Mouse (Mus musculus) heart, embryonic 14.5 days (tissue): Measurements from ENCODE around the gene Zfp444. TPM values are rescaled to one million over a fixed set of nuclear protein-coding genes. Genes with fewer than 3 reads are reported as not detected.

Source experiments
- ATAC-seq: fragments of 200-750 bp; cut with Nextera tagmentation; 2 replicates; pipeline ENCODE4 v1.8.0; 2017; ENCODE audit warnings: low read depth, moderate TSS enrichment; ENCODE audit not compliant: insufficient number of reproducible peaks, insufficient read depth, low FRiP score
- H3K27ac ChIP-seq, 2 experiments: fragments of 200-500 bp in 1 of 2; fragments of 300-500 bp in 1 of 2; sonication (generic) in 1 of 2; replicated peaks in 1 of 2; 2 replicates each; pipeline ENCODE4 v1.5.1; 2012 to 2014; ENCODE audit warnings: low read depth in 2 of 2, low read length in 2 of 2, control low read depth in 1 of 2, mild to moderate bottlenecking in 1 of 2, mixed read lengths in 1 of 2; ENCODE audit not compliant: control insufficient read depth in 1 of 2, insufficient read depth in 1 of 2
- H3K27me3 ChIP-seq: fragments of 300-500 bp; sonication (generic); 2 replicates; pipeline ENCODE4 v1.6.1; 2014; ENCODE audit warnings: mild to moderate bottlenecking, low read length, control low read depth; ENCODE audit not compliant: control insufficient read depth, insufficient read depth
- H3K36me3 ChIP-seq: fragments of 300-500 bp; sonication (generic); 2 replicates; pipeline ENCODE4 v1.6.1; 2014; ENCODE audit warnings: mild to moderate bottlenecking, control low read depth, low read length, mixed read lengths; ENCODE audit not compliant: control insufficient read depth, insufficient read depth
- H3K4me1 ChIP-seq, 2 experiments: fragments of 200-500 bp in 1 of 2; fragments of 300-500 bp in 1 of 2; sonication (generic) in 1 of 2; 2 replicates each; pipeline ENCODE4 v1.6.1; 2012 to 2014; ENCODE audit warnings: low read length in 2 of 2, control low read depth in 1 of 2, mixed read lengths in 1 of 2; ENCODE audit not compliant: control insufficient read depth in 2 of 2, insufficient read depth in 2 of 2
- H3K4me2 ChIP-seq: fragments of 300-500 bp; sonication (generic); 2 replicates; pipeline ENCODE4 v1.6.1; 2014; ENCODE audit warnings: mild to moderate bottlenecking, low read length
- H3K4me3 ChIP-seq, 2 experiments: fragments of 200-500 bp in 1 of 2; fragments of 300-500 bp in 1 of 2; sonication (generic) in 1 of 2; 2 replicates each; pipeline ENCODE4 v1.5.1; 2012 to 2014; ENCODE audit warnings: low read length in 2 of 2, mild to moderate bottlenecking in 2 of 2, control low read depth in 1 of 2, low read depth in 1 of 2, moderate library complexity in 1 of 2; ENCODE audit not compliant: control insufficient read depth in 1 of 2, insufficient read depth in 1 of 2
- H3K9ac ChIP-seq: fragments of 300-500 bp; sonication (generic); 2 replicates; pipeline ENCODE4 v1.6.1; 2014; ENCODE audit warnings: mild to moderate bottlenecking, low read length
- H3K9me3 ChIP-seq: fragments of 300-500 bp; sonication (generic); 2 replicates; pipeline ENCODE4 v1.6.1; 2016; ENCODE audit warnings: low read length, control low read depth; ENCODE audit not compliant: control insufficient read depth
- WGBS: fragments of 180-500 bp; shearing (Covaris S2); extraction: QIAGEN DNeasy Blood & Tissue Kit; methylation state at CpG from one replicate; pipeline ENCODE4 v1.1.7; 2014; 5-methylcytosine and 5-hydroxymethylcytosine counted together
- polyA plus RNA-seq: library from polyadenylated mRNA; unstranded; fragments of >200 nt; fragmentation: Nextera tagmentation; extraction: Ambion mirVana; gene quantifications from 2 replicates; pipeline ENCODE4 v1.2.1, GENCODE M21; 2014

Zfp444 gene
- polyA plus RNA-seq = 29.3 and 31.4 TPM in 2 replicates

- peaks cover 7% of the 10 kb centered on the region for H3K36me3 ChIP-seq
- peak; percentile 97 for ATAC-seq
- no peaks in the 10 kb centered on the region for H3K9me3 ChIP-seq
- H3K27ac ChIP-seq = peak within 1 kb of the TSS; percentile 63 to 82
- H3K4me2 ChIP-seq = peak within 1 kb of the TSS; percentile 99
- H3K9ac ChIP-seq = peak within 1 kb of the TSS; percentile 87
- H3K4me3 ChIP-seq = peak within 1 kb of the TSS; percentile 71 to 73
- no peaks in the 10 kb centered on the region for H3K27me3 ChIP-seq
- whole genome bisulfite sequencing = 1% methylated on average over 37 of the region's 37 CpGs
- H3K4me1 ChIP-seq = peaks cover 4 to 19% of the 10 kb centered on the region in 2 experiments
These were observed at the start of gene Zfp444 for GRCm38 (mm10) chr7:6172006-6172649. Gene Zfp444, plus strand, starts transcription at chr7:6172226.

- Histone ChIP-seq H3K4me1 (peaks cover 0 to 4% of the 10 kb centered on the region in 2 experiments; a peak in 2 of 4 replicates), H3K9me3 (peaks cover 5% of the 10 kb centered on the region; the same call in 1 of the 2 replicates), H3K27ac (no peak overlapping the region), H3K4me2 (no peak overlapping the region), H3K36me3 (peaks cover 10% of the 10 kb centered on the region), H3K9ac (no peak overlapping the region), H3K4me3 (no peak overlapping the region), H3K27me3 (no peaks in the 10 kb centered on the region)
- ATAC-seq = no peak
- WGBS = 33% methylated on average over 7 of the region's 7 CpGs
These were observed 45.2 kb upstream of the Zfp444 start for GRCm38 (mm10) chr7:6126690-6127448.

- H3K4me1 ChIP-seq = peaks cover 0 to 4% of the 10 kb centered on the region in 2 experiments; a peak in 2 of 4 replicates
- no peak overlapping the region for H3K27ac ChIP-seq
- peaks cover 19% of the 10 kb centered on the region; the same call in 1 of the 2 replicates for H3K9me3 ChIP-seq
- peaks cover 39% of the 10 kb centered on the region for H3K36me3 ChIP-seq
- 45% methylated on average over 4 of the region's 4 CpGs for WGBS
- no peak overlapping the region for H3K9ac ChIP-seq
- H3K4me2 ChIP-seq = no peak overlapping the region
- no peaks in the 10 kb centered on the region for H3K27me3 ChIP-seq
- no peak overlapping the region for H3K4me3 ChIP-seq
- ATAC-seq = no peak
These were observed 41.7 kb upstream of the Zfp444 start for GRCm38 (mm10) chr7:6130346-6130745.

- Histone ChIP-seq H3K36me3 (peaks cover 56% of the 10 kb centered on the region), H3K9me3 (peaks cover 19% of the 10 kb centered on the region; the same call in 1 of the 2 replicates), H3K9ac (no peak overlapping the region), H3K4me2 (no peak overlapping the region), H3K27ac (no peak overlapping the region), H3K4me1 (no peaks in the 10 kb centered on the region), H3K4me3 (no peak overlapping the region), H3K27me3 (no peaks in the 10 kb centered on the region)
- no peak for ATAC-seq
- WGBS = 78% methylated on average over 30 of the region's 30 CpGs
These were observed 39.4 kb upstream of the Zfp444 start for GRCm38 (mm10) chr7:6132646-6133045.

- Histone ChIP-seq H3K4me2 (no peak overlapping the region), H3K9me3 (peaks cover 17% of the 10 kb centered on the region; the same call in 1 of the 2 replicates), H3K4me1 (peaks cover 0 to 9% of the 10 kb centered on the region in 2 experiments; a peak in 1 of 4 replicates), H3K9ac (no peak overlapping the region), H3K4me3 (no peak overlapping the region), H3K36me3 (peaks cover 69% of the 10 kb centered on the region), H3K27ac (no peak overlapping the region), H3K27me3 (no peaks in the 10 kb centered on the region)
- no peak for ATAC-seq
These were observed 35.5 kb upstream of the Zfp444 start for GRCm38 (mm10) chr7:6136497-6136896.

- Histone ChIP-seq H3K4me3 (no peak overlapping the region), H3K4me1 (peaks cover 9 to 21% of the 10 kb centered on the region in 2 experiments), H3K27ac (no peak overlapping the region), H3K4me2 (no peak overlapping the region), H3K9me3 (no peaks in the 10 kb centered on the region), H3K27me3 (no peaks in the 10 kb centered on the region), H3K9ac (no peak overlapping the region), H3K36me3 (peaks cover 49% of the 10 kb centered on the region)
- ATAC-seq = no peak
- WGBS = 54% methylated on average over 3 of the region's 3 CpGs
These were observed 32.7 kb upstream of the Zfp444 start for GRCm38 (mm10) chr7:6139295-6139694.

- Histone ChIP-seq H3K9ac (peak overlapping the region; percentile 41; the same call in 1 of the 2 replicates), H3K4me3 (no peak overlapping the region), H3K27ac (peak overlapping the region; percentile 9 to 79), H3K4me1 (peaks cover 45 to 68% of the 10 kb centered on the region in 2 experiments), H3K27me3 (no peaks in the 10 kb centered on the region), H3K4me2 (peak overlapping the region; percentile 9), H3K9me3 (no peaks in the 10 kb centered on the region), H3K36me3 (peaks cover 28% of the 10 kb centered on the region)
- ATAC-seq = peak; percentile 68; the same call in 1 of the 2 replicates
- 23% methylated on average over 2 of the region's 2 CpGs for WGBS
These were observed 28.0 kb upstream of the Zfp444 start for GRCm38 (mm10) chr7:6143991-6144531.
